Mouse (Mus musculus) c-Kit-positive CD71-negative TER-119-negative erythroid progenitor cells, embryonic 14.5 days (primary cell): ENCODE measurements at regions not wholly inside any gene's neighbourhood (a gene's known extent, or its start where the extent isn't known, plus 50 kb on each side); places are given as distances from the start of the nearest gene placed in this dataset.

Source experiments
- DNase-seq: peaks from one replicate; pipeline ENCODE4 v3.0.0-alpha.2; 2013; ENCODE audit warnings: low read depth

GRCm38 (mm10) chr3:58311104-58311685 lies 103.3 kb upstream of the Tsc22d2 start:
- DNase-seq = no peak

GRCm38 (mm10) chr3:58312623-58313022 lies 101.9 kb upstream of the Tsc22d2 start:
- no peak for DNase-seq

GRCm38 (mm10) chr3:58315236-58315635 lies 99.3 kb upstream of the Tsc22d2 start:
- DNase-seq = no peak

- DNase-seq = no peak
Measured at GRCm38 (mm10) chr3:58317240-58317639, 97.3 kb upstream of the Tsc22d2 start.

GRCm38 (mm10) chr3:58318756-58319155 lies 95.8 kb upstream of the Tsc22d2 start:
- DNase-seq = no peak

- no peak for DNase-seq
Measured at GRCm38 (mm10) chr3:58319463-58319862, 95.1 kb upstream of the Tsc22d2 start.

GRCm38 (mm10) chr3:58320812-58321211 lies 93.7 kb upstream of the Tsc22d2 start:
- no peak for DNase-seq

- no peak for DNase-seq
Measured at GRCm38 (mm10) chr3:58322322-58322721, 92.2 kb upstream of the Tsc22d2 start.

GRCm38 (mm10) chr3:58327721-58328120 lies 86.8 kb upstream of the Tsc22d2 start:
- no peak for DNase-seq

GRCm38 (mm10) chr3:58330186-58330585 lies 84.3 kb upstream of the Tsc22d2 start:
- no peak for DNase-seq

- no peak for DNase-seq
Measured at GRCm38 (mm10) chr3:58333997-58334396, 80.5 kb upstream of the Tsc22d2 start.

- no peak for DNase-seq
Measured at GRCm38 (mm10) chr3:58335277-58335676, 79.2 kb upstream of the Tsc22d2 start.

- no peak for DNase-seq
Measured at GRCm38 (mm10) chr3:58336135-58336534, 78.4 kb upstream of the Tsc22d2 start.

- DNase-seq = no peak
Measured at GRCm38 (mm10) chr3:58336590-58336989, 77.9 kb upstream of the Tsc22d2 start.

- DNase-seq = no peak
Measured at GRCm38 (mm10) chr3:58338976-58339375, 75.5 kb upstream of the Tsc22d2 start.

GRCm38 (mm10) chr3:58342096-58342495 lies 72.4 kb upstream of the Tsc22d2 start:
- DNase-seq = no peak

- DNase-seq = no peak
Measured at GRCm38 (mm10) chr3:58362563-58362962, 52.0 kb upstream of the Tsc22d2 start.

GRCm38 (mm10) chr3:58364526-58364925 lies 50.0 kb upstream of the Tsc22d2 start:
- no peak for DNase-seq
